Mouse (Mus musculus) granulocyte monocyte progenitor cell, adult 5-6 weeks (primary cell): ENCODE data around the gene Mettl8. TPM values are rescaled to one million over a fixed set of nuclear protein-coding genes. Genes with fewer than 3 reads are reported as not detected.

Experiments
- ATAC-seq: replicated peaks from 2 replicates; pipeline ENCODE4 v1.8.0; 2016; ENCODE audit warnings: mild to moderate bottlenecking, moderate TSS enrichment, inconsistent platforms; ENCODE audit not compliant: poor library complexity, severe bottlenecking
- total RNA-seq, 2 experiments: library from RNA; stranded (forward) in 1 of 2; stranded (reverse) in 1 of 2; fragments of 200-712, 200-1000 nt in 1 of 2; fragments of >200 nt in 1 of 2; fragmentation: Nextera tagmentation in 1 of 2; gene quantifications; 2 replicates each; pipeline ENCODE4 v1.2.3; 2014 to 2017

Gene Mettl8
- total RNA-seq, 2 experiments from 2014 or later = 23.1 to 30.9 TPM

- ATAC-seq = no peak
Observed at GRCm38 (mm10) chr2:70993740-70994139, 61.6 kb downstream of the Mettl8 start.

- peak; percentile 70 for ATAC-seq
Observed at GRCm38 (mm10) chr2:70992715-70993114, 62.7 kb downstream of the Mettl8 start.

GRCm38 (mm10) chr2:70990196-70990595, 65.2 kb downstream of the Mettl8 start:
- peak; percentile 21 for ATAC-seq

GRCm38 (mm10) chr2:70989201-70990191, 65.9 kb downstream of the Mettl8 start:
- peak; percentile 50 for ATAC-seq

DNA sequence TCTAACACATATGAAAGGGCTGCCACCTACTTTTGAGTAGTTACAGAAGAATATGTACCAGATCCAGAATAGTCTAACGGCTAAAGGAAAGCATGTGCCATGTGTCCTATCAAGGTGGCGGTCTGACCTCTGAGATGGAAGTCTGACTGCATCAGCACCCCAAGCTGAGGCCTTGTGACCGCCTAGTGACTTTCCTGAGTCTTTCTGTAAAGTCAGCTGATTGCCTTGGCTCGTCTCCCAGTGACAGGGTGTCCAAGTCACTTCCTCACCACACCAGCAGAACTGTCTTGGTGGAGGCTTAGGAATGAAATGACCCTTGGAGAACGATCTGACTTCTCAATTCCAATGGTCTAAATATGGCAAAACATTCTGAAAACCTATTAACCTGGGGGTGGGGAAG, 77.1 kb downstream of the Mettl8 start:
- ATAC-seq = no peak

DNA sequence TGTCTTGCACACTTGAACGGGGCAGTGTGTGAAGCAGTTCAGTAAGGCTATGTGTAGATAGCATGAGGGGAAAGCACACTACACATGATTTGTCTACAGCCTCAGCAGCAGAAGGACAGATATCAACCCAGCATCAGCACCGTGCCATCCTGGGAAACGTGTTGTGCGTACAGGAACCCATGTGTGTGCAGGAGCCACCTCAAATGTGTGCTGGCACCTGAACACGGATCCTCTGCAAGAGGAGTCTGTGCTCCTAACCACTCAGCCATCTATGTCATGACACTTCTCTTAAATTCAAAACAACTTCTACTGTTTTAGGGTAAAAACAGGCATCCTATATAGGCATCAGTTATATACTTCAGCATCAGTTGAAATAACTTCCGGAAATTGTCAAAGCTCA, 80.6 kb downstream of the Mettl8 start:
- ATAC-seq = no peak

GRCm38 (mm10) chr2:70972795-70973518, 82.4 kb downstream of the Mettl8 start:
- ATAC-seq = no peak

GRCm38 (mm10) chr2:70970158-70970741, 85.1 kb downstream of the Mettl8 start:
- no peak for ATAC-seq

DNA sequence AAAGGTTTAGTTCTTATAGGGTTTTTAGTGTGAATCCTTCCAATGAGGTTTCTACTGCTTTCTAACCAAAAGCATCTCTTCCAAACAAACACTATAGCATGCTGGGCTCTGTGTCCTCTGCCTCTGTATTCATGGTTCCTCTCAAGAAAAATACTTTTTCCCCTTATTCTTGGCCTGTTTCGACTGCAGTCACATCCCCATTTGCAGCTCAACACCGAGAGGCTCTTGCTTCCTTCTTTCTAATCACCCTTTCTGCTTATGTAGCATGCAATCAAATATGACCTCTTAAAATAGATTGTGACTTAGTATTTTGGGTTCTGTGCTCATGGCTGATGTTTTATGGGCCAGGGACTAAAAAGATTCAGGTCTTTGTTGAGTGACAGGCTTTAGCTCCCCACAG, 87.1 kb downstream of the Mettl8 start:
- no peak for ATAC-seq

GRCm38 (mm10) chr2:70967216-70967615, 88.2 kb downstream of the Mettl8 start:
- ATAC-seq = no peak

DNA sequence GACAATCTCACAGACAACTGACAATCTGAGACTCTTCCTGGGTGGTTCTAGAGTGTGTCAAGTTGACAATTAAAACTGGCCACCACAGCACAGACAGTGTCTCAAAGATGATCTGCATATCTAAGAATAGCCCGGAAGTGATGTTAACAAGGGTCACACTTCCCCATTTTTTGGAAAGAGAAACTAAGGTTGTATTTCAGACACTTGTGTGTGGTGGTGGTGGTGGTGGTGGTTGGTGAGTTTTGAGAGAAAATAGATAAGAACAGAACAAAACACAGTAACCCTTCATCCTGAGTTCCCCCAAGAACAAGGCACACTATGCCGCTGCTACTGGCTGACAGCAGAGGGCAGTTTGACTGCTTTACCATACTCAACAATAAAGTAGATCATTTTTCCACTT, 90.6 kb downstream of the Mettl8 start:
- peak; percentile 97 for ATAC-seq

GRCm38 (mm10) chr2:70962921-70963320, 92.5 kb downstream of the Mettl8 start:
- ATAC-seq = no peak

- no peak for ATAC-seq
Observed at GRCm38 (mm10) chr2:70961086-70961941, 94.1 kb downstream of the Mettl8 start.

- no peak for ATAC-seq
Observed at GRCm38 (mm10) chr2:70960090-70960489, 95.3 kb downstream of the Mettl8 start.

GRCm38 (mm10) chr2:70959337-70959736, 96.0 kb downstream of the Mettl8 start:
- ATAC-seq = no peak

GRCm38 (mm10) chr2:70958536-70958935, 96.8 kb downstream of the Mettl8 start:
- ATAC-seq = no peak

DNA sequence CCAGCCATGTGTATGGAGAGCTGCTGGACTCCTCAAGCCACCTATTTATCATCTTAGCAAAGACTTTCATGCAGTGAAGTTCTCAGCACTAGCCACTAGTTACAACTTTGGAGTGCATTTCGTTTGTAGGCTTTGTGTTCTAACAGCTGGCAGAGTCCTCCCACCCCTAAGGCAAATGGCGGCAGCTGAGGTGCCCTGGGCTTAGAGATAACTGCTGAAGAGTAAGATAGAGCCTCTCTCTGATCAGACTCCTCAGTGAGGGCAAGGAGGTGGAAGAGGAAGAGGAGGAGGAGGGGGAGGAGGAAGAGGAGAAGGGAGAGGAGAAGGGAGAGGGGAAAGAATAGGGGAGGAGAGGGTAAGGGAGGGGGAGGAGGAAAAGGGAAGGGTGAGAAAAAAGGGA, 101.8 kb downstream of the Mettl8 start:
- no peak for ATAC-seq

DNA sequence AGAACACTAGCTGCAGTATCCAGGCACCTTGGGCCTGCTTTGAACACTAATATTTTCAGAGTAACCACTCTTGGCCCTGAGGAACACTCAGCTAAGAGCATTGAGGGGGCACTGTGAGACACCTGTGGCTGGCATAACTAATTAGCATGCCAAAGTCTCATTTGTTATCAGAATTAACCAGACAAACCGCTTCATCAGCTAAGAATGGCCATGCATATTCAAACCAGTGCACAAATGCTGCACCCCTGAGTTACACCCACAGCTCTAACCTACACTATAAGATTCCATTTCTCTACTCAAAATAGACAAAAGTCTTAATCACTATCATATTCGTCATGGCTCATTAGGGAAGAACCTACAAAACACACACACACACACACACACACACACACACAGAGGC, 103.4 kb downstream of the Mettl8 start:
- no peak for ATAC-seq

DNA sequence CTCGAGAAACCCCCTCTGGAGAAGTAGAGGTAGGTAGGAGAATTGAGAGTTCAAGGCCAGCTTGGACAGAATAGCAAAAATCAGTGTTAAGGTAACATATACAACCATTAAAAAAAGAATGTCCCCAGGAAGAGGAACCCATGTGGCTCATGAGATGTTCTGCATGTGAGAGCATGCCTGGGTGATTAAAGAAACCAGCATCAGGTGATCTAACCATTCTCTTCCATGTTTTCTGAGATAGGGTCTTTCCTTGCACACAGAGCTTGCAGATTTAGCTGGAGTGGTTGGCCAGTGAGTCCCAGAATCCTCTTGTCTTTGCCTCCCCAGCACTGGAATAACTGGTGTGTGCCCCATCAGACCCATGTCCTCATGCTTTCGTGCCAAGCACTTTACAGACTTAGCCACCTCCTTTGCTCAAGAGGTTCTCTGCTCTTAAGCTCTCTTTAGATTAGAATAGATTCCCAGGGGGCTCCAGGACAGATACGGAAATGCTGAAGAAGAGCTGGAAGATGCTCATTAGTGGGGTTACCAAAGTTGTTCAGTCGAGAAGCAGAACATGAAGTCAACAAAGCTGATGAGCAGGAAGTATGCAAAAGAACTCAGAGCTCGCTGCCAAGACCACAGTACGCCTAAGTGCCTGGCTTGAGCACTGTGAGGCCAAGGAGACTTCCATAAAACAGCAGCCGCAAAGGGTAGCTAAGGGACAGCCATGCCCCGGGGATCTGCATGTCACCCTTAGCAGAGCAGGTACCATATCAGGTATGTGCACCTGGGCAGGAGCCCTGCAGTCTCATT, 110.7 kb downstream of the Mettl8 start:
- ATAC-seq = no peak
